Mouse (Mus musculus): Measurements from ENCODE around the gene Sun1. TPM values are rescaled to one million over a fixed set of nuclear protein-coding genes. Genes with fewer than 3 reads are reported as not detected.
A peak's percentile ranks its signal among the peaks of the same experiment; 100 is the strongest.

Sun1 gene
- polyA plus RNA-seq, 1 experiment = 125 TPM

- Histone ChIP-seq H3K4me1 (ENCODE audit: control insufficient read depth, insufficient read depth, low read length) (peaks cover 2% of the 10 kb centered on the region; the same call in 1 of the 2 replicates), H3K36me3 (ENCODE audit: control insufficient read depth, insufficient read depth, low read length) (peaks cover 2% of the 10 kb centered on the region), H3K27ac (ENCODE audit: control insufficient read depth, insufficient read depth, low read depth, low read length) (no peak overlapping the region), H3K27me3 (ENCODE audit: control insufficient read depth, insufficient read depth, low read length) (no peaks in the 10 kb centered on the region), H3K4me3 (ENCODE audit: control insufficient read depth, low read depth, low read length) (no peak overlapping the region)
- TF ChIP-seq POLR2A (IDR thresholded peaks at IDR 0.05; ENCODE audit: control insufficient read depth, low read depth, low read length) (no peak), CTCF (IDR thresholded peaks at IDR 0.05; ENCODE audit: control insufficient read depth, insufficient read depth, insufficient replicate concordance, low read depth, low read length) (no peak)
Observed at GRCm38 (mm10) chr5:139208183-139208582, 7.7 kb downstream of the Sun1 start.

DNA sequence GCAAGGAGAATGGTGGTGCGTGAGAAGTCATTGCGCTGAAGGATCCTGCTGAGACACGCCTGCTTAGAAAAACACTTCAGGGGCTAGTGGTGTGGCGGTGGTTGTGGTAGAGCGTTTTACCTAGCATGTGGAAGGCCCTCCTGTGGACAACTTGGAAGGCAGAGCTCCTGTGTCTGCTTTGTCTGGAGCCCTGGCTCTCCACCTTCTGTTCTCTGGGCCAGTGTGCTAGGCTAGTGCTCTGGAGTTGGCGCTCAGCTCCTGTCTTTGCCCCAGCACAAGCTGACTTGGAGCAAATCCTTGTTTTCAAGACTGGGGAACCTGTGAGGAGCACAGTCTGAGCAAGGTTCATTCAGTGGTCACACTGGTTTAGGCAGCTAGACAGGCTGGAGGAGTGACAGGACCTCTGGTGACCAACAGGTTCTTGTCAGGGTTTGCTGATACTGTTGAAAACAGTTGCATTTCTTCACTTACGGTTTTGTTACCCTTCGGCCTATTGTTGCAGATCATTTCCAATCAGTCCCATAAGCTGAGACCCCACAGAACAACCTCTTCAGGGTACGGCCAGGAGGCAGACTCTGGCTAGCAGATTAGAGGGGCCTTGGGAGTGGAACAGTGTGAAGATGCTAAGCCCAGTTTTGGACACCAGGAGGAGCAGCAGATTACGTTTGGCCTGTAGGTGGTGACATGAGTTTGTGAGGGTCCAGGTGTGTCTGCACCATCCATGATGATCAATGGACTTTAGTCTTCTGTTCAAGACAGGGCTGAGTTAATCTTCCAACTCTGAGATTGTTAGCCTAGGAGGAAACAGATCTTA is 8.6 kb downstream of the Sun1 start:
- Histone ChIP-seq H3K27ac (ENCODE audit: control insufficient read depth, insufficient read depth, low read depth, low read length) (no peak overlapping the region), H3K36me3 (ENCODE audit: control insufficient read depth, insufficient read depth, low read length) (peaks cover 3% of the 10 kb centered on the region), H3K4me1 (ENCODE audit: control insufficient read depth, insufficient read depth, low read length) (peaks cover 2% of the 10 kb centered on the region; the same call in 1 of the 2 replicates), H3K4me3 (ENCODE audit: control insufficient read depth, low read depth, low read length) (no peak overlapping the region), H3K27me3 (ENCODE audit: control insufficient read depth, insufficient read depth, low read length) (no peaks in the 10 kb centered on the region)
- no peak for TF ChIP-seq POLR2A (IDR thresholded peaks at IDR 0.05; ENCODE audit: control insufficient read depth, low read depth, low read length)
- TF ChIP-seq CTCF (IDR thresholded peaks at IDR 0.05; ENCODE audit: control insufficient read depth, insufficient read depth, insufficient replicate concordance, low read depth, low read length) = peak; percentile 35; the same call in 1 of the 2 replicates

DNA sequence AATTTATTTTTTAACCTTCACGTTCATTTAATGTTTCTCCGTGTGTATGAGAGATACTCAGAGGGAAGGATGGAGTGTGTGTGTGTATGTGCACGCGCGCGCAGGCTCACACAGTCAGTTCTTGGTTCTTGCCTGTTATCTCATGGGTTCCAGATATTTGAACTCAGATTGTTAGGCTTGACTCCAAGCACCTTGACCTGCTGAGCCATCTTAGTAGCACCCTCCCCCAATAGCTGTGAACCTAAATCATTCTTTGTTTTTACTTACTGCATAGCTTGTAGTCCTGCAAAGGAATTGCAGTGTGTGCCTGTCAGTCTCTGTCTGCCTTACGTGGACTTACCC is 9.2 kb downstream of the Sun1 start:
- TF ChIP-seq CTCF (IDR thresholded peaks at IDR 0.05; ENCODE audit: control insufficient read depth, insufficient read depth, insufficient replicate concordance, low read depth, low read length) (no peak), POLR2A (IDR thresholded peaks at IDR 0.05; ENCODE audit: control insufficient read depth, low read depth, low read length) (no peak)
- Histone ChIP-seq H3K36me3 (ENCODE audit: control insufficient read depth, insufficient read depth, low read length) (peaks cover 3% of the 10 kb centered on the region), H3K27ac (ENCODE audit: control insufficient read depth, insufficient read depth, low read depth, low read length) (no peak overlapping the region), H3K4me3 (ENCODE audit: control insufficient read depth, low read depth, low read length) (no peak overlapping the region), H3K27me3 (ENCODE audit: control insufficient read depth, insufficient read depth, low read length) (no peaks in the 10 kb centered on the region), H3K4me1 (ENCODE audit: control insufficient read depth, insufficient read depth, low read length) (peaks cover 2% of the 10 kb centered on the region; the same call in 1 of the 2 replicates)

DNA sequence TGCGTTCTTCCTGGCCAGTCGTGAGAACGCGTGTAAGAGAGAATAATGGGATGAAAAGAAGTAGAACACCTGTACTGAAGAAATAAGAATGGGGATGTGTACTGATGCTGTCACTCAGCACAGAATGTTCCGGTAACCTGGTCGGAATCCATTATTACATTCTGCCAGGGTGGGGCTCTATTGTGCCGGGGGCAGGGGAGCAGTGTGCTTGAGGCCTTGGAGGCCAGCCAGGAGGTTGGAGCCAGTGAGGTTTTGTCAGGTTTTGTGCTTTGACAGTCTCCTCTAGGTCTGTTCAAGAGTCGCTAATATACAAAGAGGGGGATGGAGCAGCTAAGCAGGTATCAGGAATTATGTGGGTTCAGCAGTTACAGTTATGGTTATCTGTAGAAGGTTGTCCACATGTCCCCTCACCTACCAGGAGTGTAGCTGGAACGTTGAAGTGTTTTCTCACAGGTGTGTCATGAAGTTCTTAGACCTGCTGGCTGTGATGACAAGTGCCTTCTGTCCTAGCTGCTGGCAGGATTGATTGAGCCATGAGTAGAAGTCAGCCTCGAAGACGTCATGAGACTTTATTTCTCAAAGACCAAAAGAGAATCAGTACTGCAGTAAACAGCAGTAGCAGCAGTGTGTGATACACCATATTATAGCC is 11.4 kb downstream of the Sun1 start:
- TF ChIP-seq POLR2A (IDR thresholded peaks at IDR 0.05; ENCODE audit: control insufficient read depth, low read depth, low read length) (peak; percentile 54; the same call in 1 of the 2 replicates), CTCF (IDR thresholded peaks at IDR 0.05; ENCODE audit: control insufficient read depth, insufficient read depth, insufficient replicate concordance, low read depth, low read length) (no peak)
- peaks cover 3% of the 10 kb centered on the region for H3K36me3 ChIP-seq (ENCODE audit: control insufficient read depth, insufficient read depth, low read length)
- H3K27me3 ChIP-seq (ENCODE audit: control insufficient read depth, insufficient read depth, low read length) = no peaks in the 10 kb centered on the region
- peaks cover 2% of the 10 kb centered on the region for H3K4me1 ChIP-seq (ENCODE audit: control insufficient read depth, insufficient read depth, low read length)
- peak overlapping the region; percentile 78 for H3K4me3 ChIP-seq (ENCODE audit: control insufficient read depth, low read depth, low read length)
- no peak overlapping the region; the same call in 1 of the 2 replicates for H3K27ac ChIP-seq (ENCODE audit: control insufficient read depth, insufficient read depth, low read depth, low read length)

DNA sequence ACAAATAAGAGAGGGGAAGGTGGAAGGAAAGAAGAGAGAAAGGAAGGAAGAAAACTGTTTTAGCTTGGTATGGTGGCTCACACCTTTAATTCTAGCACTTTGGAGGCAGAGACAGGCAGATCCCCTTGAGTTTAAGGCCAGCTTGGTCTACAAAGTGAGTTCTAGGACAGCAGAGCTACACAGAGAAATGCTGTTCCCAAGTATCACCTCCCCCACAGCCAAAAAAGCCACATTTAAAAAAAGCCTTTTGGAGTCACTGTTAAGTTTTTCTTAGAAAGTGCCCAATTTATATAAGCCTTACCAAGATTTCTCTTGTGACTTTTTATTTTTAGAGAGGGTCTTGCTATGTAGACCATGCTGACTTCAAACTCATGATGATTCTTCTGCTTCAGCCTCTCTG is 13.9 kb downstream of the Sun1 start:
- Histone ChIP-seq H3K27me3 (ENCODE audit: control insufficient read depth, insufficient read depth, low read length) (no peaks in the 10 kb centered on the region), H3K36me3 (ENCODE audit: control insufficient read depth, insufficient read depth, low read length) (peaks cover 3% of the 10 kb centered on the region)
- TF ChIP-seq POLR2A (IDR thresholded peaks at IDR 0.05; ENCODE audit: control insufficient read depth, low read depth, low read length) = no peak
- no peak for TF ChIP-seq CTCF (IDR thresholded peaks at IDR 0.05; ENCODE audit: control insufficient read depth, insufficient read depth, insufficient replicate concordance, low read depth, low read length)

DNA sequence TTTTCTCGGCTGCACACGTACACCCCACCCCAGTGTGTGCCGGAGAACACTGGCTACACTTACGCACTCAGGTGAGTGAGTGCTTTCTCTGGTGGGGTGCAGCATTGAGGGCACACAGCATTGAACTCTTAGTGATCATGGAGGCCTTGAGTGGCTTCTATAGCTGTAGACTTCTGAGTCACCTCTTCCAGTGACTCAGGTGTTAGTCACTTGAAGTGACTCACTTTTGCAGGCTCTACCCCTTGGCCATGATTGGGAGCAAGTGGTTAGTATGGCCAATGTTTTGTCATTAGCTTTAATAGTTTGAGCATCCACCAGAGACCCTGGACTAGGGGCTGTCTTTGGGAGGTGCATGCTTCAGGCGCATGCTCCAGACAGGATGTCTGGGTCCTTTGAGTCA is 14.7 kb downstream of the Sun1 start:
- peaks cover 3% of the 10 kb centered on the region for H3K36me3 ChIP-seq (ENCODE audit: control insufficient read depth, insufficient read depth, low read length)
- no peaks in the 10 kb centered on the region for H3K27me3 ChIP-seq (ENCODE audit: control insufficient read depth, insufficient read depth, low read length)

More for the DNA sequence above, 13.9 kb downstream of the Sun1 start:
- no peak overlapping the region for H3K27ac ChIP-seq (ENCODE audit: control insufficient read depth, insufficient read depth, low read depth, low read length)
- no peak overlapping the region for H3K4me3 ChIP-seq (ENCODE audit: control insufficient read depth, low read depth, low read length)
- H3K4me1 ChIP-seq (ENCODE audit: control insufficient read depth, insufficient read depth, low read length) = peaks cover 2% of the 10 kb centered on the region

GRCm38 (mm10) chr5:139216121-139216520 is 15.7 kb downstream of the Sun1 start:
- peak overlapping the region; percentile 4; the same call in 1 of the 2 replicates for H3K4me3 ChIP-seq (ENCODE audit: control insufficient read depth, low read depth, low read length)
- H3K36me3 ChIP-seq (ENCODE audit: control insufficient read depth, insufficient read depth, low read length) = peaks cover 3% of the 10 kb centered on the region
- no peaks in the 10 kb centered on the region for H3K27me3 ChIP-seq (ENCODE audit: control insufficient read depth, insufficient read depth, low read length)
- no peak overlapping the region for H3K27ac ChIP-seq (ENCODE audit: control insufficient read depth, insufficient read depth, low read depth, low read length)
- peaks cover 2% of the 10 kb centered on the region for H3K4me1 ChIP-seq (ENCODE audit: control insufficient read depth, insufficient read depth, low read length)
- no peak for TF ChIP-seq CTCF (IDR thresholded peaks at IDR 0.05; ENCODE audit: control insufficient read depth, insufficient read depth, insufficient replicate concordance, low read depth, low read length)
- TF ChIP-seq POLR2A (IDR thresholded peaks at IDR 0.05; ENCODE audit: control insufficient read depth, low read depth, low read length) = no peak

More for the DNA sequence above, 14.7 kb downstream of the Sun1 start:
- TF ChIP-seq POLR2A (IDR thresholded peaks at IDR 0.05; ENCODE audit: control insufficient read depth, low read depth, low read length) (no peak), CTCF (IDR thresholded peaks at IDR 0.05; ENCODE audit: control insufficient read depth, insufficient read depth, insufficient replicate concordance, low read depth, low read length) (no peak)
- H3K4me1 ChIP-seq (ENCODE audit: control insufficient read depth, insufficient read depth, low read length) = peaks cover 2% of the 10 kb centered on the region
- peak overlapping the region; percentile 51 for H3K4me3 ChIP-seq (ENCODE audit: control insufficient read depth, low read depth, low read length)
- no peak overlapping the region for H3K27ac ChIP-seq (ENCODE audit: control insufficient read depth, insufficient read depth, low read depth, low read length)
